Mouse (Mus musculus): ENCODE measurements at regions not wholly inside any gene's neighbourhood (a gene's known extent, or its start where the extent isn't known, plus 50 kb on each side); places are given as distances from the start of the nearest gene placed in this dataset.

DNA sequence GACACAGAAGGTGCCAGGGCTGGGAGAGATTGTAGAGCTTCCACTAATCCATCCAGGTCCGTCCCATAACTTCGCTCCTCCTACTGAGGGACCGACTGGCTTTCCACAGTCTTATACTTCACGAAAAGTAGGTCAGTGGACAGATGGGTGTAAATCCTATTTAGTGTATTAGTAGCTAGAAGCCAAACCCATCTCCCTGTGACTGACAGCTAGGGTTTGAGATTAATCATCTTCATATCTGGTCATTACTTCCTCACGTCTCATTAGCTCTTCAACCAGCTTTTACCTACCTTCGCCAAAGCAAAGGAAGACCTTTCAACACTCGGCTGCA lies 60.4 kb upstream of the Scaf11 start:
- no peak for DNase-seq (ENCODE audit: low spot score)

- DNase-seq (ENCODE audit: low spot score): peak; percentile 37
These were observed 59.9 kb upstream of the Scaf11 start for GRCm38 (mm10) chr15:96520412-96521124.

- DNase-seq (ENCODE audit: low spot score): no peak
These were observed 57.5 kb upstream of the Scaf11 start for GRCm38 (mm10) chr15:96518156-96518555.

- DNase-seq (ENCODE audit: low spot score): no peak
These were observed 55.0 kb upstream of the Scaf11 start for GRCm38 (mm10) chr15:96515620-96516019.

GRCm38 (mm10) chr15:96512636-96513035 lies 52.0 kb upstream of the Scaf11 start:
- no peak for DNase-seq (ENCODE audit: low spot score)

Data from embryo, embryonic 10 days (tissue).